ENCODE assay signal across 8 mouse cellular contexts in the genomic region with DNA sequence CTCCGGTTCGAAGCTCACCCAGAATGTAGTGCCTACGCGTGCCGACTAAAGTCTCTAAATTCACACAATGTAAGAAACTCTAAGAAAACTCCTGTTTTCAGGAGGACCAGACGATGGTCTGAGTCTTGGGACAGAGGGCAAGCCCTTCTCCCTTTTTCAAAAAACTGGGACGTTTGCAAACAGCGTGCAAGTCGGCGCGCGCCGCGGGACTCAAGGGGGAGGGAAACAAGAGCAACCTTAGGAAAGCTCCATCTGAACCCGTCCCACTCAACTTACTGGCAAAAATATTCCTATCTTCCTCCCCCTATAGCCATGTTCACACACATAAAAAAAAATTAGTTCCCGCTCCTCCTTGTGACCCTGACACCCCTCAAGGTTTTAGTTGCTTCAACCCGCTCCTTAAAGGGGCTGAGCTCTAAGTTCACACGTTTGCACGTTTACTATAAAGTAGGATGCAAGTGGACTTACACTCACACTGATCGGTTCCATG. TPM values are rescaled to one million over a fixed set of nuclear protein-coding genes. Genes with fewer than 3 reads are reported as not detected.
DNase-seq lines count a peak whose midpoint lies in the region; ATAC-seq and TF ChIP-seq lines count a peak whose summit lies in the region.

No protein-coding gene starts in this region.

- no peak for ATAC-seq in hindbrain, embryonic 14.5 days (ENCODE audit: low FRiP score)
- peak; percentile 5; the same call in 1 of the 2 replicates for ATAC-seq in lung, embryonic 16.5 days (ENCODE audit: low read depth)
- ATAC-seq in stomach, embryonic 15.5 days (ENCODE audit: insufficient read depth, low FRiP score, low read depth) = no peak

- peak overlapping the region; percentile 80 for H3K9ac ChIP-seq in hindbrain, embryonic 14.5 days
- peak overlapping the region; percentile 77 for H3K9ac ChIP-seq in lung, embryonic 16.5 days (ENCODE audit: low read length)
- H3K9ac ChIP-seq in stomach, embryonic 15.5 days = peak overlapping the region; percentile 43

- H3K27ac ChIP-seq in thymus, adult 2 months (ENCODE audit: control insufficient read depth, insufficient read depth, low read length) = peak overlapping the region; percentile 98
- H3K27ac ChIP-seq in hindbrain, embryonic 14.5 days = peak overlapping the region; percentile 83
- H3K27ac ChIP-seq in lung, embryonic 16.5 days (ENCODE audit: low read length) = peak overlapping the region; percentile 76
- peak overlapping the region; percentile 23; the same call in 1 of the 2 replicates for H3K27ac ChIP-seq in stomach, embryonic 15.5 days

- peaks cover 30% of the 10 kb centered on the region for H3K36me3 ChIP-seq in thymus, adult 2 months (ENCODE audit: control insufficient read depth, insufficient read depth, low read length)
- no peaks in the 10 kb centered on the region for H3K36me3 ChIP-seq in hindbrain, embryonic 14.5 days (replicated peaks; ENCODE audit: control insufficient read depth, insufficient read depth)
- peaks cover 3% of the 10 kb centered on the region for H3K36me3 ChIP-seq in lung, embryonic 16.5 days (ENCODE audit: control insufficient read depth, insufficient read depth, low read length)
- H3K36me3 ChIP-seq in stomach, embryonic 15.5 days = no peaks in the 10 kb centered on the region

- TF ChIP-seq POLR2A in thymus, adult 2 months (IDR thresholded peaks at IDR 0.05; ENCODE audit: control insufficient read depth, extremely low read depth, insufficient read depth, low read length, poor library complexity) = no peak

- H3K4me3 ChIP-seq in thymus, adult 2 months (ENCODE audit: control insufficient read depth, insufficient read depth, low read length) = peak overlapping the region; percentile 74
- H3K4me3 ChIP-seq in hindbrain, embryonic 14.5 days (replicated peaks; ENCODE audit: low read length) = peak overlapping the region; percentile 51
- peak overlapping the region; percentile 75 for H3K4me3 ChIP-seq in lung, embryonic 16.5 days (ENCODE audit: low read length)
- H3K4me3 ChIP-seq in stomach, embryonic 15.5 days (replicated peaks) = peak overlapping the region; percentile 52

- TF ChIP-seq CTCF in thymus, adult 2 months (IDR thresholded peaks at IDR 0.05; ENCODE audit: borderline replicate concordance, control insufficient read depth, extremely low read depth, insufficient read depth, low read length, poor library complexity) = no peak

- peak overlapping the region; percentile 93 for H3K4me2 ChIP-seq in hindbrain, embryonic 14.5 days (replicated peaks)
- H3K4me2 ChIP-seq in lung, embryonic 16.5 days (ENCODE audit: low read depth, low read length) = peak overlapping the region; percentile 88
- H3K4me2 ChIP-seq in stomach, embryonic 15.5 days = peak overlapping the region; percentile 86

- under 1% methylated on average over 20 of the region's 20 CpGs for WGBS in thymus, adult 2 months
- WGBS in hindbrain, embryonic 14.5 days = under 1% methylated on average over 20 of the region's 20 CpGs
- under 1% methylated on average over 14 of the region's 20 CpGs for WGBS in lung, embryonic 16.5 days
- 1% methylated on average over 20 of the region's 20 CpGs for WGBS in stomach, embryonic 15.5 days

- no peaks in the 10 kb centered on the region for H3K9me3 ChIP-seq in hindbrain, embryonic 14.5 days (ENCODE audit: control insufficient read depth, low read length)
- H3K9me3 ChIP-seq in lung, embryonic 16.5 days (ENCODE audit: control insufficient read depth, low read length) = no peaks in the 10 kb centered on the region
- H3K9me3 ChIP-seq in stomach, embryonic 15.5 days = no peaks in the 10 kb centered on the region

- no peaks in the 10 kb centered on the region for H3K27me3 ChIP-seq in thymus, adult 2 months (ENCODE audit: control insufficient read depth, insufficient read depth, low read length)
- H3K27me3 ChIP-seq in hindbrain, embryonic 14.5 days (ENCODE audit: control insufficient read depth, insufficient read depth, low read length) = no peaks in the 10 kb centered on the region; the same call in 1 of the 2 replicates
- no peaks in the 10 kb centered on the region for H3K27me3 ChIP-seq in lung, embryonic 16.5 days (ENCODE audit: control insufficient read depth, insufficient read depth, low read depth, low read length)
- no peaks in the 10 kb centered on the region for H3K27me3 ChIP-seq in stomach, embryonic 15.5 days (replicated peaks)

- peaks cover 27% of the 10 kb centered on the region for H3K4me1 ChIP-seq in thymus, adult 2 months (replicated peaks; ENCODE audit: control insufficient read depth, insufficient read depth, low read length)
- peaks cover 42% of the 10 kb centered on the region for H3K4me1 ChIP-seq in hindbrain, embryonic 14.5 days (replicated peaks; ENCODE audit: control insufficient read depth, insufficient read depth, low read length)
- peaks cover 25% of the 10 kb centered on the region for H3K4me1 ChIP-seq in lung, embryonic 16.5 days (replicated peaks; ENCODE audit: control insufficient read depth, insufficient read depth, low read length)
- H3K4me1 ChIP-seq in stomach, embryonic 15.5 days = peaks cover 20% of the 10 kb centered on the region; the same call in 1 of the 2 replicates

- DNase-seq in adrenal gland, postnatal 10 days = peak; percentile 43
- no peak for DNase-seq in adrenal gland, adult 8-10 months
- DNase-seq in thymus, adult 2 months = peak; percentile 44
- DNase-seq in thymus, postnatal 25 days = no peak
- DNase-seq in hindbrain, embryonic 14.5 days (ENCODE audit: low spot score) = no peak
- DNase-seq in layer of hippocampus, postnatal 25 days (ENCODE audit: extremely low spot score in 1 of 2, low spot score in 1 of 2) = no peak

RNA-seq across cellular contexts. Expression of a gene that starts 0.3 kb away (rescaled TPM):
- total RNA-seq in adrenal gland, postnatal 10 days (2021) = 10 to 100 TPM; 39.8 to 49.6 TPM
- 10 to 100 TPM; 14.8 to 66.9 (median 40.0) TPM for total RNA-seq in adrenal gland, adult 8-10 months (2022)
- 1,143 and 1,279 TPM in 2 replicates for polyA plus RNA-seq in thymus, adult 2 months (2012; rRNA removed)
- polyA plus RNA-seq in hindbrain, embryonic 14.5 days (2014; fragmentation: Nextera tagmentation; extraction: Ambion mirVana) = 8.6 and 10.7 TPM in 2 replicates
- polyA plus RNA-seq in lung, embryonic 16.5 days (2015; fragmentation: Nextera tagmentation; extraction: Ambion mirVana) = 9.0 and 9.1 TPM in 2 replicates
- polyA plus RNA-seq in stomach, embryonic 15.5 days (2015; fragmentation: Nextera tagmentation; extraction: Ambion mirVana) = 5.8 and 6.1 TPM in 2 replicates
- 1 to 10 TPM; 7.7 to 8.9 TPM for total RNA-seq in layer of hippocampus, postnatal 25 days (2021)

Comparison
In these comparisons a context has a peak if more than half of its experiments do, and no peak if none do; other contexts are left out.
1. DNase-seq: peak in adrenal gland, postnatal 10 days (single experiment) and thymus, adult 2 months (single experiment); none in adrenal gland, adult 8-10 months (single experiment), thymus, postnatal 25 days (single experiment), hindbrain, embryonic 14.5 days (single experiment) and layer of hippocampus, postnatal 25 days (0 of 2).
2. H3K27ac ChIP-seq: peak in every context shown above with its lines; median percentile 98 in thymus, adult 2 months; 83 in hindbrain, embryonic 14.5 days; 76 in lung, embryonic 16.5 days; 23 in stomach, embryonic 15.5 days.
3. RNA of a gene that starts 0.3 kb away (polyA plus RNA-seq): 1,143 to 1,279 TPM in thymus, adult 2 months; 9.0 to 9.1 TPM in lung, embryonic 16.5 days, 8.6 to 10.7 TPM in hindbrain, embryonic 14.5 days and 5.8 to 6.1 TPM in stomach, embryonic 15.5 days; every median in the first group is over 10 times any median in the second.
4. Peak in every context shown above with its lines, with median percentiles within 50 percentile points of each other: H3K4me3 ChIP-seq, H3K4me2 ChIP-seq and H3K9ac ChIP-seq.